Mouse (Mus musculus) limb, embryonic 11.5 days (tissue): ENCODE measurements around the gene Slc30a9. TPM values are rescaled to one million over a fixed set of nuclear protein-coding genes. Genes with fewer than 3 reads are reported as not detected.

Experiments
- ATAC-seq: fragments of 200-750 bp; cut with Nextera tagmentation; 2 replicates; pipeline ENCODE4 v1.8.0; 2017; ENCODE audit warnings: low read depth; ENCODE audit not compliant: insufficient number of reproducible peaks, low FRiP score, low TSS enrichment
- DNase-seq: peaks from one replicate; pipeline ENCODE4 v3.0.0-alpha.2; 2015; ENCODE audit warnings: low spot score
- H3K27ac ChIP-seq: fragments of 300-500 bp; sonication (generic); replicated peaks from 2 replicates; pipeline ENCODE4 v1.5.1; 2014; ENCODE audit warnings: low read depth, mild to moderate bottlenecking, low read length
- H3K27me3 ChIP-seq: fragments of 300-500 bp; sonication (generic); 2 replicates; pipeline ENCODE4 v1.6.1; 2014; ENCODE audit warnings: mild to moderate bottlenecking, low read length, mixed read lengths; ENCODE audit not compliant: control insufficient read depth, insufficient read depth
- H3K36me3 ChIP-seq: fragments of 300-500 bp; sonication (generic); 2 replicates; pipeline ENCODE4 v1.6.1; 2014; ENCODE audit warnings: mild to moderate bottlenecking, low read length, moderate library complexity, mixed read lengths; ENCODE audit not compliant: control insufficient read depth, insufficient read depth
- H3K4me1 ChIP-seq: fragments of 300-500 bp; sonication (generic); 2 replicates; pipeline ENCODE4 v1.6.1; 2014; ENCODE audit warnings: low read length, mixed read lengths; ENCODE audit not compliant: control insufficient read depth, insufficient read depth
- H3K4me2 ChIP-seq: fragments of 300-500 bp; sonication (generic); 2 replicates; pipeline ENCODE4 v1.6.1; 2014; ENCODE audit warnings: low read depth, mild to moderate bottlenecking, moderate library complexity; ENCODE audit not compliant: severe bottlenecking
- H3K4me3 ChIP-seq: fragments of 300-500 bp; sonication (generic); 2 replicates; pipeline ENCODE4 v1.5.1; 2014; ENCODE audit warnings: low read depth, low read length
- H3K9ac ChIP-seq: fragments of 300-500 bp; sonication (generic); 2 replicates; pipeline ENCODE4 v1.6.1; 2014; ENCODE audit warnings: mild to moderate bottlenecking, low read length
- H3K9me3 ChIP-seq: fragments of 300-500 bp; sonication (generic); 2 replicates; pipeline ENCODE4 v1.6.1; 2016; ENCODE audit warnings: low read length; ENCODE audit not compliant: control insufficient read depth
- WGBS: fragments of 180-500 bp; shearing (Covaris S2); extraction: QIAGEN DNeasy Blood & Tissue Kit; methylation state at CpG from one replicate; pipeline ENCODE4 v1.1.7; 2014; 5-methylcytosine and 5-hydroxymethylcytosine counted together
- polyA plus RNA-seq: library from polyadenylated mRNA; unstranded; fragments of >200 nt; fragmentation: Nextera tagmentation; extraction: Ambion mirVana; gene quantifications from 2 replicates; pipeline ENCODE4 v1.2.1, GENCODE M21; 2014

Gene Slc30a9
- polyA plus RNA-seq, 1 experiment from 2014 or later = 119 TPM

DNA sequence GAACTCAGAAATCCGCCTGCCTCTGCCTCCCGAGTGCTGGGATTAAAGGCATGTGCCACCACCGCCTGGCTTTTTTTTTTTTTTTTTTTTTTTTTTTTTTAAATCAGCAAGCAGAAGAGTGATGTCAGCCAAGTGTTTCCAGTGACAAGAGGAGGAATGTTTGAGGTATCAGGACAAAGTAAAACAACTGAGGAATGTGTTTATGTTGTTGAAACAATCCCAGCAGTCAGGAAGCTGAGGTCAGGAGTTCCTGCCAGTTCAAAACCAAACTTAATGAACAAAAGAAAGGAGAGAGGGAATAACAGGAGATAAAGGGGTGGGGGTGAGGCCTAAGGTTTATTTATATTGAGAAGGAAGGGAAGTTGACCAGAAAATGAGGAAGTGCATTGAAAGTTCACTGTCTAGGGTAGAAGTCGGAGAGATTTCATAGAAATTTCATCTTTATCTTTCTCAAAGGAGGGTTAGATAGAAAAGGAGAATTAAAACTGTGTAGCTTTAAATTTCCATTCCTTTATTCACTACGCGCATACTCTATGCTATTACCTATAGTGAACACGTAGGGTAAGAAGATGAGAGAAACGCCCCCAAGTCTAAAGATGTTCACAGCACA is 4.9 kb upstream of the Slc30a9 start:
- Histone ChIP-seq H3K9me3 (no peaks in the 10 kb centered on the region), H3K36me3 (no peaks in the 10 kb centered on the region), H3K27ac (no peak overlapping the region), H3K4me1 (no peaks in the 10 kb centered on the region), H3K9ac (no peak overlapping the region), H3K27me3 (no peaks in the 10 kb centered on the region), H3K4me2 (no peak overlapping the region), H3K4me3 (no peak overlapping the region)
- no peak for DNase-seq
- WGBS = 87% methylated on average over 8 of the region's 8 CpGs
- ATAC-seq = no peak

DNA sequence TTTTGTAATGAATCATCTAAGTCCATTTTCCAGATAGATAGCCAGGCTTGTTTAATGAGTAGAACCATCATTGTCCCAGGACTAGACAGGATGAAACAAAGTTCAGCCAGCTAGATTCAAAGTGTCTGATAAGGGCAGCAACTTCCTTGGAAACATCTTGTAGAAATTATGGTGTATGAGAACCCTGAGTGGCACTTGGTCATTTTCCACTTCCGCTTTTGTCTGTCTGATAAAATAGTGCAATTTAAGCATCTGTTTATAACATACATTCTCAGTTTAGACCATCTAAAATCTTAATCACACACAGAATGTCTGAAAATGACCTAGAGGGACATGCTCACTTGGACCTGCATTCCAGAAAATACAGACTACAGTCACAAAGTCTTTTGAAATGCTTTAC is 2.9 kb upstream of the Slc30a9 start:
- Histone ChIP-seq H3K27ac (no peak overlapping the region), H3K4me2 (no peak overlapping the region), H3K4me3 (no peak overlapping the region), H3K27me3 (no peaks in the 10 kb centered on the region), H3K9ac (no peak overlapping the region), H3K36me3 (no peaks in the 10 kb centered on the region), H3K4me1 (no peaks in the 10 kb centered on the region), H3K9me3 (no peaks in the 10 kb centered on the region)
- ATAC-seq = no peak
- WGBS = 83% methylated on average over 1 of the region's 1 CpGs
- no peak for DNase-seq

DNA sequence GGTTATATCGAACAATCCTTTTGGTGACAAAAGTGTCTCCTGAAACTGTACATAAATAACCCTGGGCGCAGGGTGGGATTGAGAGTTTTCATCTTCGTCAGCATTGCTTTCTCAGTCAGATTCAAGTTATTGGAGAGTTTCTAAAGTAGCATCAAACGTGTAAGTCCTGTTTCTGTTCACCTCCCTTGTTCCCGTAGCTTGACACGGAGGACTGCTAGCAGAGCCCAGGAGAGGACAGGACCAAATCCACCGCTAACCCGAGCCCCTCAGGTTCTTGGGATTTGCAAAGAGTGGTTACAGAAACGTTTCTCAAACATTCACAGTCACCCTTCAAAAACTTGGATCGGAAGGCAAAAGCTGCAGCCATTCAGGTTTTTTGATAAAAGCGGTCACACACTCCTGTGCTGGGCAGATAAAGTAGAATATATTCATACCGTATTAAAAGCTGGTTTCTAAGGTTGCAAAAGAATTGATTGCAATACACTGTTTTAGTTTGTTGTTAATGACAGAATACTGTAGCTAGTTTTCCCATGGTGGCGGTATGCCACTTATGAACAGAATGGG is 986 bp downstream of the Slc30a9 start:
- DNase-seq (no peak), ATAC-seq (no peak)
- H3K9ac ChIP-seq = peak overlapping the region; percentile 81; the same call in 1 of the 2 replicates
- H3K27me3 ChIP-seq = no peaks in the 10 kb centered on the region
- H3K4me2 ChIP-seq = peak overlapping the region; percentile 67
- peak overlapping the region; percentile 88 for H3K4me3 ChIP-seq
- no peak overlapping the region for H3K27ac ChIP-seq
- no peaks in the 10 kb centered on the region for H3K36me3 ChIP-seq
- H3K4me1 ChIP-seq = no peaks in the 10 kb centered on the region
- WGBS = 38% methylated on average over 13 of the region's 13 CpGs
- no peaks in the 10 kb centered on the region for H3K9me3 ChIP-seq

GRCm38 (mm10) chr5:67311811-67312521 is 5.2 kb downstream of the Slc30a9 start:
- Histone ChIP-seq H3K27ac (no peak overlapping the region), H3K9ac (no peak overlapping the region), H3K9me3 (no peaks in the 10 kb centered on the region), H3K4me1 (no peaks in the 10 kb centered on the region), H3K4me2 (no peak overlapping the region), H3K4me3 (no peak overlapping the region), H3K36me3 (no peaks in the 10 kb centered on the region), H3K27me3 (no peaks in the 10 kb centered on the region)
- ATAC-seq (no peak), DNase-seq (no peak)
- 64% methylated on average over 3 of the region's 3 CpGs for WGBS

- DNase-seq = no peak
- H3K9ac ChIP-seq = no peak overlapping the region
- no peak overlapping the region for H3K4me3 ChIP-seq
- no peaks in the 10 kb centered on the region for H3K4me1 ChIP-seq
- H3K27ac ChIP-seq = no peak overlapping the region
- 90% methylated on average over 3 of the region's 3 CpGs for WGBS
- no peak for ATAC-seq
- no peaks in the 10 kb centered on the region for H3K27me3 ChIP-seq
- no peaks in the 10 kb centered on the region for H3K9me3 ChIP-seq
- no peaks in the 10 kb centered on the region for H3K36me3 ChIP-seq
- no peak overlapping the region for H3K4me2 ChIP-seq
Measured at GRCm38 (mm10) chr5:67312522-67312851, 5.7 kb downstream of the Slc30a9 start.

- ATAC-seq = no peak
- H3K27ac ChIP-seq = no peak overlapping the region
- no peaks in the 10 kb centered on the region for H3K4me1 ChIP-seq
- WGBS = 85% methylated on average over 17 of the region's 17 CpGs
- peak; percentile 12 for DNase-seq
- no peak overlapping the region for H3K9ac ChIP-seq
- H3K4me3 ChIP-seq = no peak overlapping the region
- peaks cover 3% of the 10 kb centered on the region; the same call in 1 of the 2 replicates for H3K36me3 ChIP-seq
- no peaks in the 10 kb centered on the region for H3K9me3 ChIP-seq
- no peaks in the 10 kb centered on the region for H3K27me3 ChIP-seq
- no peak overlapping the region for H3K4me2 ChIP-seq
Measured at GRCm38 (mm10) chr5:67321656-67322268, 15.0 kb downstream of the Slc30a9 start.

DNA sequence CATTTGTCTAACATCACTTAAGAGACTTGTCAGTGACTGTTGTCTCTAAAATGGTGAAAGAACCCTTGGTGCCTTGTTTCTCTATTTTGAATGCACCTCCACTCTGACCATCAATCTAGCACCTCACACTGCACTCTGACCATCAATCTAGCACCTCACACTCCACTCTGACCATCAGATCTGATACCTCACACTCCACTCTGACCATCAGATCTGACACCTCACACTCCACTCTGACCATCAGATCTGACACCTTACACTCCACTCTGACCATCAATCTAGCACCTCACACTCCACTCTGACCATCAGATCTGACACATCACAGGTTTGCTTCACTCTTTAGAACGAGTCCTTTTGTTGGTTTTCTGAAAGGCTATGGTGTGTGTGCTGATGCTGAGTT is 17.3 kb downstream of the Slc30a9 start:
- no peak for DNase-seq

DNA sequence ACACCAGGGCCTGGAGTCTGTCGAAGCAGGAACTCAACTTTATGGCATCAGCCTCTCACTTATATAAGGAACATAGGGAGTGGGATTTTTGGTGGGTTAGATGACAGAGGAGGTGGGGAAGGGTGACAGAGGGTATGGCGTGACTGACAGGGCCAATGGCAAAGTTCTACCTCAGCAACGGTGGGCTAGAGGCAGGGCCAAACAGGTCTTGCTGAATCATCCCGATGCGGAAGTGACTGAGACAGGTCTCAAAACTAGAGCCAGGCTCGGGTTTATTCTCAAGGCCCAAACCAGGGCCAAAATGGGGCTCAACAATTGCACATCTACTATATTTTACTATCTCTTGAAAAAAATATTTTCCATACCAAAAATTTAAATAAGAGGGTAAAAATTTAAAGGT is 34.1 kb downstream of the Slc30a9 start:
- H3K27ac ChIP-seq = no peak overlapping the region
- 91% methylated on average over 6 of the region's 6 CpGs for WGBS
- ATAC-seq = no peak

More for the DNA sequence above, 17.3 kb downstream of the Slc30a9 start:
- Histone ChIP-seq H3K27ac (no peak overlapping the region), H3K4me3 (no peak overlapping the region), H3K36me3 (peaks cover 2% of the 10 kb centered on the region; the same call in 1 of the 2 replicates), H3K9me3 (no peaks in the 10 kb centered on the region), H3K4me2 (no peak overlapping the region), H3K4me1 (no peaks in the 10 kb centered on the region), H3K9ac (no peak overlapping the region), H3K27me3 (no peaks in the 10 kb centered on the region)
- WGBS = 21% methylated on average over 1 of the region's 1 CpGs
- ATAC-seq = no peak

More for the DNA sequence above, 34.1 kb downstream of the Slc30a9 start:
- peaks cover 9% of the 10 kb centered on the region; the same call in 1 of the 2 replicates for H3K36me3 ChIP-seq
- no peak overlapping the region for H3K4me2 ChIP-seq
- no peaks in the 10 kb centered on the region for H3K9me3 ChIP-seq
- no peaks in the 10 kb centered on the region for H3K4me1 ChIP-seq
- H3K27me3 ChIP-seq = no peaks in the 10 kb centered on the region
- H3K9ac ChIP-seq = no peak overlapping the region
- H3K4me3 ChIP-seq = no peak overlapping the region
- no peak for DNase-seq
